Mouse (Mus musculus) brain, embryonic 14.5 days (tissue): ENCODE data around the gene Ang2.
"Not testable (repeated sequence)": the region's sequence is repeated elsewhere in the genome, so short reads cannot be mapped to it uniquely, and the experiment has no call there.

Experiments used
- CTCF ChIP-seq: fragments of 200-500 bp; IDR thresholded peaks from 2 replicates; pipeline ENCODE4 v1.5.1; 2012; ENCODE audit warnings: inconsistent platforms, mild to moderate bottlenecking, moderate library complexity, borderline replicate concordance; ENCODE audit not compliant: insufficient read depth, insufficient read length; ENCODE audit errors: extremely low read depth
- POLR2A ChIP-seq: fragments of 200-500 bp; IDR thresholded peaks from 2 replicates; pipeline ENCODE4 v1.6.1; 2012; ENCODE audit warnings: mild to moderate bottlenecking, inconsistent platforms, borderline replicate concordance; ENCODE audit not compliant: poor library complexity, insufficient read depth, insufficient read length, severe bottlenecking; ENCODE audit errors: extremely low read depth

GRCm38 (mm10) chr14:51229657-51230056, 30.7 kb upstream of the Ang2 start:
- not testable (repeated sequence) for TF ChIP-seq CTCF, POLR2A
